Mouse (Mus musculus) erythroblast, adult 5-6 weeks (primary cell): ENCODE data around the gene Matn3. TPM values are rescaled to one million over a fixed set of nuclear protein-coding genes. Genes with fewer than 3 reads are reported as not detected.
"Not testable (repeated sequence)": the region's sequence is repeated elsewhere in the genome, so short reads cannot be mapped to it uniquely, and the experiment has no call there.

Experiments used
- ATAC-seq: replicated peaks from 2 replicates; pipeline ENCODE4 v1.8.0; 2016; ENCODE audit warnings: moderate number of reproducible peaks, mild to moderate bottlenecking, moderate TSS enrichment, inconsistent platforms; ENCODE audit not compliant: poor library complexity, low FRiP score, severe bottlenecking
- total RNA-seq, 2 experiments: library from RNA; stranded (forward) in 1 of 2; stranded (reverse) in 1 of 2; fragments of 150-400 nt in 1 of 2; fragments of 200-764, 138-1000 nt in 1 of 2; gene quantifications; 2 replicates each; pipeline versions ENCODE4 v1.2.3 to v1.2.4; 2015 to 2017; ENCODE audit warnings: low replicate concordance in 2 of 2

The Matn3 gene
- total RNA-seq, 2 experiments from 2014 or later = not detected

DNA sequence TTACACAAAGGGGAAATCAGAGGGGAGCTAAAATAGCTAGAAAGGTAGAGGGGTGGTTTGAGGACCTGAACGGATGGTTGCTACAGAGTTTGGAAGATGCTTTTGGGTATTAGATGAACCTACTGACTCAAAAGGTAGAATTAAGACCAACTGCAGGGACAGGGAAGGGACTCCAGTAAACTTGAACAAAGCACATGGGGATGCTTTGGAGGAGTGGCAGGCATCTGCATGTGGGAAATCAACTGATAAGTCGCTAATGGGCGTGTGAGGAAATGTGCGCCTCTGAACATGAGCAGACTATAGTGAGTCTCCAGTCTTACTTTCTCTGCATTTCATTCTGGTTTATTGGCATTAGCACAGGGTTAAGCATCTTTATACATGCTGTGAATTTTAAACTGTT lies 16.6 kb upstream of the Matn3 start:
- peak; percentile 64 for ATAC-seq

GRCm38 (mm10) chr12:8935349-8935748 lies 12.4 kb upstream of the Matn3 start:
- ATAC-seq = no peak

- not testable (repeated sequence) for ATAC-seq
Measured at GRCm38 (mm10) chr12:8936210-8936609, 11.5 kb upstream of the Matn3 start.

DNA sequence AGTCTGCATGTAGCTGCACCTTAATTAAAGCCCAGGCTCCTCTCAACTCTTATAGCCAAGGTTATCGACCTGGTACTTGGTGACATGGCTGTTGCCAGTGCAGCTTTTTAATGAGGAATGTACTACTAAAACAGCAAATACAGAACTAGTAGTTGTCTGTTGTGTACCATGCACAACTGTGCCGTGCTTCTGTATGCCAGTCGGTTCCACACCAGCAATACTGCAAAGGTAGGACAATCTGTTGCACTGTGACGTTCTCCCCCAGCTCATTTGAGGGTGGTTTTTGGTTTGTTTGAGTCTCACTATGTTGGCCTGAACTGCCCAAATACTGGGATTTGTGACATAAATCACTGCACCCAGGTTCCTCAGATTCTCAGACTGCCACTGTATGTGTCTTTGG lies 8.2 kb upstream of the Matn3 start:
- no peak for ATAC-seq

DNA sequence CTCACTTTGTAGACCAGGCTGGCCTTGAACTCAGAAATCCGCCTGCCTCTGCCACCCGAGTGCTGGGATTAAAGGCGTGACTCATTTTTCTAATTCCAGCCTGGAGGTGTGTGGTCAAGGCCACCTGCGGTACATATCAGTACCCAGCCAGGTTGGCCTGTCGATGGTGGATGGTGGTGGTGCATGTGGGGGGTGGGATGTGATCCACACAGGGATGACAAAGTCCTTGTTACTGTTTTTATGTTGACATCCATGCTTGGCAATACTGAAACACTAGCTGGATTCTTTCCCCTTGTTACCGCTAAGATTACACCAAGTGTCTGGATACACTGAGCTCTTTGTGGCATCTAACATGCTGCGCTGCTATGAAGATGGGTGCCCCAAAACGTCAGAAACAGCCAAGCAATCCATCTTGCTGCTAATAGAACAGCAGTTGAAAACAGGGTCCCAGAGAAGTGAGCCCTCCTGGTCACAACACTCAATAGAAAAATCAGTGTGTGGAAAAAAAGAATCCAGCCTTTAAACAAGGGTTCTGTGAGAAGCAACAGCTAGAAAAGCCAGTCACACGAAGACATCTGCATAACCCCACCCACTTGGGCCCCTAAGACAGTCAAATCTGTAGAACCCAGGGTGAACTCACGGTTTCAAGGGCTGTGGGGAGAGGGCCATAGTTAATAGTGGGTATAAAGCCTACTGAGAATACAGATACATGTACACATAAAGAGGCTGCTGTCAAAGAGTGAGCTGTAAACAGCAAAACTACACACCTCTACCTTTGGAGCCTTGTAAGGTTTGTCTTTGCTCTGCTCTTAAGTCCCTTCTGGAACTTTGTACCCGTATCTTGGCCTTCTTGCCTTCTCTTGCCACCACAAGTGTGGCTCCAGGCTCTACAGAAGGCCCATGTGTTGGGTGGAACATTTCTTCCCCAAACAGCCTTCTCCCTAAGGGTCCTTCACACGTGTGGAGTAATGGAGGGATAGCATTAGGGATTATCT lies 7.4 kb upstream of the Matn3 start:
- ATAC-seq = no peak

- no peak for ATAC-seq
Measured at GRCm38 (mm10) chr12:8941131-8941615, 6.6 kb upstream of the Matn3 start.

DNA sequence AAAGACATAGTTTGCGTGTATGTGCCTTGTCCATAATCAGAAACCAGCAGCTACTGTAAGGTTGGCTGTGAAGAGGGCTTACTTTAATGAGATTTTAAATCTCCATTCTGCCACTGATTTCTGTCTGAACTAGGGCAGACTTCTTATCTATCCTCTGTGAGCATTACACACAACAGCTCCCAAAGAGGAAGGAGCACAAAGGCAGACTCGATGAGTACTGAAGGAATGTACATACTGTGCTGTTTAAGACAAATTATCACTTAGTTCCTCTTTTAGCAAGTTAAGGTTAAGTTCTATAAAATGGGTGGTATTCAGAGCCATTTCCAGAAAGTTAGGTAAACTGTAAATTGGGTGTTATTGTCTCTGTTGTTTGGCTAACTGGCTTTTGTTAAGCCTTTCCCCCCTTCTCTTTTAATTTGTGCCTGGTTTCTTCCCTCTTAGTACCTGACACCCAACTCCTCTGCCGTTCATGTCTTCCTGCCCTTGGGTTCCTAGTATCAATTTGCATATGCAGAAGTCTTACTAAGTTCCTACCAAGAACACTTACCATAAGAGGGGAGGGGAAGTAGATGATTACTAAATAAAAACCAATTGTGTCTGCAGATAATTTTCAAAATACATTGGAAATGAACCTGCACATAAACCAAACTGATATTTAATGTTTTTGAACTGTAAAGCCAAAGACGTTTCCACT lies 5.9 kb upstream of the Matn3 start:
- ATAC-seq = no peak

GRCm38 (mm10) chr12:8947163-8947562 lies 566 bp upstream of the Matn3 start:
- ATAC-seq = no peak

- no peak for ATAC-seq
Measured at GRCm38 (mm10) chr12:8953136-8953535, 5.4 kb downstream of the Matn3 start.

GRCm38 (mm10) chr12:8954161-8954561 lies 6.4 kb downstream of the Matn3 start:
- no peak for ATAC-seq

DNA sequence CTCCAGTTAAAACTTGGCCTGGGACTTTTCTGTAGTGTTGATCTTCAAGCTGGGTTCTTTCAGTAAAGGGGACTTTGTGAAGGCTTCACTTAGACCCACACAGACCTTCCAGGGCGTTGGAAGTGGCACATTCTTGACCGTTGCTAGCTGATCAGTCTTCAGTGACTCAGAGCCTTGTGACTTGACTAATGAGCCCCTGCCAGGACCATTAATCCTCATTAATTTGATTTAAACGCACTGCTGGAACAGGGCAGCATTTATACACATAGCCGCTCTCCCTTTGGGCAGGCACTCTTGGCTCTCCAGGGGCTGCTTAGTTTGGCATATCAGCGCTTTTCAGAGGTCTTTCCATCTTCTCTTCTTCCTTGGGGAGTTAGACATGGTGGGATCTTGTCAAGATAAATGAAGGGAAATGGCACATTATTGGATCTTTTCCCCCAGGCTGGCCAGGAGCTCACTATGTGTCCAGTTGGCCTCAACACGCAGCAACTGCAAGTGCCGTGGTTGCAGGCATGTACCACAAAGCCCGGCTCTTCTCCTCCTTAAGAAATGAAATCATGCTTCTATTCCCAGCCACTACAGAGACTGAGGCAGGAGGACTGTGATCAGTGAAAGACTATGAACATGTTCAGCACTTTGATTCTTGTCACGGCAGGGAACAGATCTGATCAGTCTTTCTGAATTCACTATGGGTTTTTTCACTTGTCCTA lies 14.0 kb downstream of the Matn3 start:
- no peak for ATAC-seq

- ATAC-seq = no peak
Measured at GRCm38 (mm10) chr12:8969828-8970227, 22.1 kb downstream of the Matn3 start.

GRCm38 (mm10) chr12:8973820-8974465 lies 26.2 kb downstream of the Matn3 start, which contains the start of gene Wdr35:
Gene Wdr35 (plus strand): TSS chr12:8973892.
- ATAC-seq = peak; percentile 93

- ATAC-seq = no peak
Measured at GRCm38 (mm10) chr12:8975076-8975475, 27.3 kb downstream of the Matn3 start.

- ATAC-seq = no peak
Measured at GRCm38 (mm10) chr12:8993231-8993630, 45.5 kb downstream of the Matn3 start.

GRCm38 (mm10) chr12:8998318-8998717 lies 50.6 kb downstream of the Matn3 start:
- ATAC-seq = no peak

DNA sequence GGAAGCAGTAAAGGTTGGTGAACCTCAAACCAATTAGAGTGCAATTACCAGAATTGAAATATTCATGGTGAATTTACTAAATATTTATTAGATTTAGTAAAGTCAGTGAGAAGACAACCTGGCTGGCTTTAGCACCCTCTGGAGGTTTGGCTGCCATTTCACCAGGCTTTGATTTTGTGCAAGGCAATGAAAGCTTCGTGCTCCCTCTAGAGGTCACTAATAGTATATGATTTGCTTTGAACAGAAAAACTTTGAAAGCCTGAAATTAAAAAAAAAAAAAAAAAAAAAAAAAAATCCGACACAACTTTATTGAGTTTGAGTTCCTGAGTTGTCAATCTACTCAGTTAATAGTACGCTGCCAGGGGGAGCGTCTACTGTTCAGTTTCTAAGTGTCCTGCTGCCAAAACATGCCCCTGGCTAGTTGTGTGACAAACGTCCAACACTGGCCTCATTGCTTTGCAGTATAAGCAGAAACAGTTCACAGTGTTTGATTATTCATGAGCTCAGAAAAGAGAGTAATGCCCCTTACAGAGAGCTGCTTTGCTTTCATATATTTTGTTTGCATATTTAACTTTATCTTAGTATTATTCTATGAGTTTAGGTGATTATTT lies 54.4 kb downstream of the Matn3 start:
- peak; percentile 74; the same call in 1 of the 2 replicates for ATAC-seq

DNA sequence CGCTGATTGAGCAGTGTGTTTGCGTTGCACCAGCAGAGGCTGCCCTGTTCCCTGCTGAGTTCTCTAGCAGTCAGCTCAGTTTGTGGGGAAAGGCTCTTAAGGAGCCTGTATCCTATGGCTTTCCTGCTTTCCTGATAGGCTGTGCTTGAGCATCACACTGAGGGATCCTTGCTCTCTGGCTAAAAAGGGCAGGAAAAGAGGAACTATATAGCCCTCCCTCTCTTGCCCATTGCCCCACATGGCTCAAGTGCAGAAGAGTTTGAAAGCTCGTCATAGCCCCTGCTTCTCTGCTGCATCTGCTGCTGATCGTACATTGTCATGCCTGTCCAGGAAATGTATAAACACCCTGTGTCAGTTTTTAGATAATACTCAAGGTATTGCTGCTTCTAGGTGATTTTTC lies 59.4 kb downstream of the Matn3 start:
- ATAC-seq = no peak

DNA sequence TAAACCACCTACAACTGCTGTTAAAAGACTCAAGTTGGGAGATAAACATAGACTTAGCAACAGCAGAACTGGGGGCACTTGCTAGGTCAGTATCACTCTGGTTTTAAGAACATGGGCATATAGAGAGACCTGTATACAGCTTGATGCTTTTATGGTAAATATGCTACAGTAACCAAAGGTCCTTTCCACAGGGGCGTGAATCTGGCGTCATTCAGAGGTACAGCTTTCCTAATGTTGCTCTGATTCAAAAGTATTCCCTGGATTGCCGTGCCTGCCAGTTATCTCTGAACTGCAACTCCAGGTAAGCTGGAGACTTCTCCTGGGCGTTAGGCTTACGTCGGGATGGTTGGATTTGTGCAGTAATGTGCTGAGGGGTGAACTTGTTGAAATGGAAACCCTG lies 60.1 kb downstream of the Matn3 start:
- ATAC-seq = no peak
